Mouse (Mus musculus): ENCODE measurements around the gene Galntl6. TPM values are rescaled to one million over a fixed set of nuclear protein-coding genes. Genes with fewer than 3 reads are reported as not detected.
"Not testable (repeated sequence)": the region's sequence is repeated elsewhere in the genome, so short reads cannot be mapped to it uniquely, and the experiment has no call there.

The Galntl6 gene
- polyA plus RNA-seq, 1 experiment from 2014 or later: 1.5 TPM

DNA sequence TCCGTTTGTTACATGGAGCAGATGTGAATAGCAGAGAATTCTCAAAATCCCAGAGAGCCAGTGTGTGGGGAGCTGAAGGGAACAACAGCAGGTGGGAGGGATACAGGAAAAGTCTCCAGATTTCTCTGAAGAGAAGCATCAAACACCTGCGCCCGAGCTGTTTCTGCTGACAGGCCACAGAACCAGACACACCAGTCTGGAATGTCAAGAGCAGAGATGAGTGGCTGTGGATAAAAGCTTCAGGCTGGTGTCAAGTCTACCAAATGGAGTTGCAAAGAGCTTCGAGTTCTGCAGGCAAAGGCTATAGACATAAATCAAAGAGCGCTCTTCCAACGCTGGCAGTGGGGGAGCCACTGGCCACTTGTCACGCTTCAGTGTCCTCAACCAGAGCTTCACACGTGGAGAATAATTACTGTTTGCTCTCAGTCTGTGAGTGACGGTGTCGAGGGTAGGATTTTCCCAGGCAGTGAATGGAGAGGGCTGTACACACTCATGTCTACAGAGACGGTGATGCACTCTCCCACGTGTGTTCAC is 1139.6 kb downstream of the Galntl6 start:
- Histone ChIP-seq H3K27ac (0 out of 2 replicates have a peak overlapping the region, but pooled peaks have one; percentile 6), H3K4me1 (peaks cover 20% of the 10 kb centered on the region), H3K27me3 (no peaks in the 10 kb centered on the region), H3K36me3 (no peaks in the 10 kb centered on the region), H3K4me2 (peak overlapping the region; percentile 7; the same call in 1 of the 2 replicates), H3K9ac (no peak overlapping the region), H3K9me3 (replicated peaks) (no peaks in the 10 kb centered on the region), H3K4me3 (replicated peaks) (no peak overlapping the region)
- ATAC-seq (replicated peaks; ENCODE audit: low FRiP score): peak; percentile 90
- WGBS: 13% methylated on average over 12 of the region's 12 CpGs

DNA sequence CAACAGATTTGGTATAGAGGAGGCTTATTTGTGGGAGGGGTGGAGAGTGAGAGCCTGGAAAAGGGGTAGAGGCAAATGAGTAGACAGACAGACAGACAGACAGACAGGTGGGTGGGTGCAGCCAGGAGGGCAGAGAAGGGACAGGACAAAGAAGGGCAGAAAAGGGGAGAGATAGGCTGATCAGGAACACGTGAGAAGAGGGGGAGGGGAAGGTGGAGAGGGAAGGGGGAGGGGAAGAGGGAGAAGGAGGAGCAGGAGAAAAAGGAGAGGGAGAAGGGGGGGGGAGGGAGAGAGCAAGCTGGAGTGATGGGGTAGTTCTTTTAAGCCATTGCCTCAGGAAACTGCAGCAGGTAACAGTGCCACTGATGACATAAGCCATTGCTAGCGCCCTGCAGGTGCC is 1144.9 kb downstream of the Galntl6 start:
- H3K9ac ChIP-seq: no peak overlapping the region
- H3K27ac ChIP-seq: no peak overlapping the region
- no peaks in the 10 kb centered on the region for H3K9me3 ChIP-seq (replicated peaks)
- 36% methylated on average over 2 of the region's 2 CpGs for WGBS
- H3K4me2 ChIP-seq: no peak overlapping the region
- peaks cover 8% of the 10 kb centered on the region for H3K4me1 ChIP-seq
- no peak overlapping the region for H3K4me3 ChIP-seq (replicated peaks)
- no peaks in the 10 kb centered on the region for H3K36me3 ChIP-seq
- ATAC-seq (replicated peaks; ENCODE audit: low FRiP score): no peak
- no peaks in the 10 kb centered on the region for H3K27me3 ChIP-seq

DNA sequence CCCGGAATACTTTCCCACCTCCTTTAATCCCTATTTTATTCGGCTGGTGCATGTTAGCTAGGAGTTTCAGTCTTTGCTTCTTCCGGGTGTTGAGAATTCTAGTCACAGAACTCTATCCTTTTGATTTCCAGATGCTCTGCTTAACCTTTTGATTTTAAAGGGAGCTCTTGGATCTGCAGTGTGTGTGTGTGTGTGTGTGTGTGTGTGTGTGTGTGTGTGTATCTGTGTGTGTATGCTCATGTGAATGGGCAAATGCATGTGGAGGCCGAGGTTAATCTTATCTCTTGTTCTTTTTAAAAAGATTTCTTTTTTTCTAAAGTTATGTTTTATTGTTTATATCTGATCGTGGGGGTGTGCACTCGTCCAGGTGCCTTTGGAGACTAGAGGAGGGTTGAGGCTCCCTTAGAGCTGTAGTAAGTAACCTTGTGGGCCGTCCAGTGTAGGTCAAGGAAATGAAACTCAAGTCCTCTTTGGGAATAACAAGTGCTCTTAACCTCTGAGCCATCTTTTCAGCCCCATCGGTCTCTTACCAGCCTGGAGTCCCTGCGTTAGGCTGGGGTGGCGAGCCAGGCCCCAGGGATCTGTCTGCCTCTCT is 1145.9 kb downstream of the Galntl6 start:
- ATAC-seq (replicated peaks; ENCODE audit: low FRiP score): no peak
- H3K9me3 ChIP-seq (replicated peaks): no peaks in the 10 kb centered on the region
- peak overlapping the region; percentile 38 for H3K4me2 ChIP-seq

DNA sequence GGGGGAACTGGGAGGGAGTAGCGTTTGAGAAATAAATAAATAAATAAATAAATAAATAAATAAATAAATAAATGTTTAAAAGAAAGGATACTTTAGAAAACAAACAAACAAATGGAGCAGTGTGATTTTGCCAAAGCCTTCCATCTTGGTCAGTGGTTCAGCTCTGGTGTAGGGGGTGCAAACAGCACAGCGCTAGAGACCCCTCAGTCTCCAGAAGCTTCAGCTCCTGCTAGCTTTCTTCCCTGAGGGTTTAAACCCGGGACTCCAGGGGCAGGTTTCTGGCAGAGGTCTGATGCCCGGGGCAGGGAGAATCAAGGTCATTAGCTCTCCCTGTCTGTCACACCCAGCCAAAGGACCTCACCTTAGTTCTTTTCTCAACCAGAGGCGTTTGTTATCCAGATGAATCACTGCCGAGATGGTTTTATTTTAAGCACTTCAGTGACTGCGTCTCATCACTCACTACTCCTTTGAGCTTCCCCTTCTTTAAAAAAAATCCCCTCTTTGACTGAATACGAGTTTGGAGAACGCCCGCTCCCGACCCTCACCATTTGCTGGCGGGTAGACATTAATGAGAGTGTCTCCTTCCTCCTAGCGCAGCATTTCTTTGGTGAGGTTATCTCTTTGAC is 1146.6 kb downstream of the Galntl6 start:
- 13% methylated on average over 13 of the region's 13 CpGs for WGBS
- no peak overlapping the region for H3K27ac ChIP-seq
- no peak for ATAC-seq (replicated peaks; ENCODE audit: low FRiP score)
- H3K4me1 ChIP-seq: peaks cover 8% of the 10 kb centered on the region; the same call in 1 of the 2 replicates
- no peaks in the 10 kb centered on the region for H3K36me3 ChIP-seq
- peak overlapping the region; percentile 38 for H3K4me2 ChIP-seq
- no peak overlapping the region for H3K9ac ChIP-seq
- H3K4me3 ChIP-seq (replicated peaks): no peak overlapping the region
- H3K27me3 ChIP-seq: no peaks in the 10 kb centered on the region
- no peaks in the 10 kb centered on the region for H3K9me3 ChIP-seq (replicated peaks)

More for the DNA sequence above, 1145.9 kb downstream of the Galntl6 start:
- H3K9ac ChIP-seq: no peak overlapping the region
- no peaks in the 10 kb centered on the region for H3K27me3 ChIP-seq
- H3K4me1 ChIP-seq: peaks cover 8% of the 10 kb centered on the region; the same call in 1 of the 2 replicates
- H3K36me3 ChIP-seq: no peaks in the 10 kb centered on the region
- WGBS: 57% methylated on average over 10 of the region's 10 CpGs
- H3K27ac ChIP-seq: no peak overlapping the region
- no peak overlapping the region for H3K4me3 ChIP-seq (replicated peaks)

DNA sequence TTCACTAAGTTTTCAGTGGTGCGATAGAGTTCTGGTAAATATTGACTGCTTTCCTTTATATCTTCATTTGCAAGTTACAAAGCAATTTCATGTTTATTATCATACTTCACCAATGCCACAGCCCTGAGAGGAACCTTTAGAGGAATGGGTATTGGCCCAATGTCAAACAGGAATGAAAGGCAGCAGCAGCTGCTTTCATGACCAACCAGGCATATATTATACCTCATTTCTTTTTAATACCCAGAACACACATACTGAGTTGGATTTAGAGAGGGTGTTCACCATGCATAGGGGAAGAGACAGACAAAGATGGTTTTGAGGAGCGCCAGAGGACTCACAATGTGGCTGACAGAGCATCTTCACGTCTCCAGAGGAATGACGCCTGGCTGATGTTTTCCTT is 1147.2 kb downstream of the Galntl6 start:
- ATAC-seq (replicated peaks; ENCODE audit: low FRiP score): no peak
- WGBS: 89% methylated on average over 4 of the region's 4 CpGs
- Histone ChIP-seq H3K4me3 (replicated peaks) (no peak overlapping the region), H3K27me3 (no peaks in the 10 kb centered on the region), H3K9ac (no peak overlapping the region), H3K36me3 (no peaks in the 10 kb centered on the region), H3K4me1 (peaks cover 8% of the 10 kb centered on the region; the same call in 1 of the 2 replicates), H3K9me3 (replicated peaks) (no peaks in the 10 kb centered on the region), H3K4me2 (no peak overlapping the region), H3K27ac (no peak overlapping the region)

DNA sequence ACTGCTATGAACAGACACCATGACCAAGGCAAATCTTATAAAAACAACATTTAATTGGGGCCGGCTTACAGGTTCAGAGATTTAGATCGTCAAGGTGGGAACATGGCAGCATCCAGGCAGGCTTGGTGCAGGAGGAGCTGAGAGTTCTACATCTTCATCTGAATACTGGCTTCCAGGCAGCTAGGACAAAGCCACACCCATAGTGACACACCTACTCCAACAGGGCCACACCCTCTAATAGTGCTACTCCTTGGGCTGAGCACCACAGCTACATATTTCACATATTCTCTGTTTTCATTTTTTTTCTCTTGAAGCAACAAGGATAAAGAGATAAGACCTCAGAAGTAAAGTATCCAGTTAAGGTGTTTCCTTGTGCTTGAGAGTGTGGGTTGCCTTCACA is 1149.8 kb downstream of the Galntl6 start:
- H3K27ac ChIP-seq; H3K27me3 ChIP-seq; H3K36me3 ChIP-seq; H3K4me1 ChIP-seq; H3K9ac ChIP-seq; ATAC-seq (replicated peaks; ENCODE audit: low FRiP score); H3K4me2 ChIP-seq; H3K4me3 ChIP-seq (replicated peaks); H3K9me3 ChIP-seq (replicated peaks): not testable (repeated sequence)
- WGBS: 75% methylated on average over 2 of the region's 2 CpGs

DNA sequence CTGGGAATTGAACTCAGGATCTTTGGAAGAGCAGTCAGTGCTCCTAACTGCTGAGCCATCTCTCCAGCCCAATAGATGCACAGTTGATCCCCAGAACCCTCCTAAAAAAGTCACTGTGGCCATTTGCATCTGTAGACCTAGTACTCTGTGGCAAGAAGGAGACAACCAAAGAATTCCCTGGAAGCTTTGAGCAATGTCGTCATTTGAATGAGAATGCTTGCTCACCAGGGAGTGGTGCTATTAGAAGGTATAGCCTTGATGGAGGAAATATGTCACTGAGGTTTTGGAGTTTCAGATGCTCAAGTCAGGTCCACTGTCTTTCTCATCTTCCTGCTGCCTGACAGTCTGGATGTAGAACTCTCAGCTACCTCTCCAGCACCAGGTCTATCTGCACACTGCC is 1151.5 kb downstream of the Galntl6 start:
- Histone ChIP-seq H3K4me3 (replicated peaks) (no peak overlapping the region), H3K27ac (no peak overlapping the region), H3K9me3 (replicated peaks) (no peaks in the 10 kb centered on the region), H3K27me3 (no peaks in the 10 kb centered on the region), H3K4me2 (no peak overlapping the region), H3K9ac (no peak overlapping the region), H3K36me3 (no peaks in the 10 kb centered on the region), H3K4me1 (peaks cover 2% of the 10 kb centered on the region; the same call in 1 of the 2 replicates)
- 86% methylated on average over 1 of the region's 1 CpGs for WGBS
- no peak for ATAC-seq (replicated peaks; ENCODE audit: low FRiP score)

DNA sequence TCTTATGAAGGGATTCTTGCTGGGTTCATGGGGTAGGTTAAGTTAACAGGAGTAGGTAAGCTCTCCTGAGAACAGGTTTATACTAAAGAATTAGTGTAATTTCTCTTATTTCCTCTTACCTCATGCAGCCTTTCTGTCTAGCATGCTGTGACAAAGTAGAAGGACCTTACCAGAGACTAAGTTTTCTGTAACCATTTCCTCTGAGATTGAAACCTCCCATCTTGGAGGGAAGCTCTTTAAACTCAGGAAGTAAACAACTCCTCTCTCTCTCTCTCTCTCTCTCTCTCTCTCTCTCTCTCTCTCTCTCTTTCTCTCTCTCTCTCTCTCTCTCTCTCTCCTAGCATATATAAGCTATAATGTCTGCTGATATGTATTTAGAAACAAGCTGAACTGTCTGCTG is 1153.6 kb downstream of the Galntl6 start:
- no peak overlapping the region for H3K4me2 ChIP-seq
- no peak overlapping the region for H3K27ac ChIP-seq
- no peak overlapping the region for H3K4me3 ChIP-seq (replicated peaks)
- H3K36me3 ChIP-seq: no peaks in the 10 kb centered on the region
- ATAC-seq (replicated peaks; ENCODE audit: low FRiP score): no peak
- no peaks in the 10 kb centered on the region for H3K9me3 ChIP-seq (replicated peaks)
- 0 out of 2 replicates have a peak, but pooled peaks cover 5% of the 10 kb centered on the region for H3K4me1 ChIP-seq
- no peak overlapping the region for H3K9ac ChIP-seq
- H3K27me3 ChIP-seq: no peaks in the 10 kb centered on the region

DNA sequence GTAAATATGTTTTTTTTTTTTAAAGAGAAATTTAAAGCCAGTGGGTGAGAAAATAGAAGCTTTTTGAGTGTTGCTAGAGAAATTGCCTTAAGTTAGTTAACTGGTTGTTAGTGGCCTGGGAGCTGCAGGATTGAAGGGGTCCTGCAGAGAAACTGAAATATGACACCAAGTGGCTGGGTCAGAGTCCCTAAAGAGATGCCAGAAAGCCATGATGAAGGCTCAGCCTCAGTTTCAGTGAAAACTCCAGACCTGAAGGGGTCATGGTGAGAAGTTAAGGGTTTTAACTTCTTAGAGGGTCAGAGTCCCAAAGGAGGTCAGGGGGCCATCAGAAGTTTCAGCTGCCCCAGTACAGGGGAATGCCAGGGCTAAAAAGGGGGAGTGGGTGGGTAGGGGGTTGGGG is 1155.0 kb downstream of the Galntl6 start:
- Histone ChIP-seq H3K27ac (no peak overlapping the region), H3K4me1 (0 out of 2 replicates have a peak, but pooled peaks cover 5% of the 10 kb centered on the region), H3K27me3 (no peaks in the 10 kb centered on the region), H3K4me2 (no peak overlapping the region), H3K9me3 (replicated peaks) (no peaks in the 10 kb centered on the region), H3K4me3 (replicated peaks) (no peak overlapping the region), H3K9ac (no peak overlapping the region), H3K36me3 (no peaks in the 10 kb centered on the region)
- no peak for ATAC-seq (replicated peaks; ENCODE audit: low FRiP score)

DNA sequence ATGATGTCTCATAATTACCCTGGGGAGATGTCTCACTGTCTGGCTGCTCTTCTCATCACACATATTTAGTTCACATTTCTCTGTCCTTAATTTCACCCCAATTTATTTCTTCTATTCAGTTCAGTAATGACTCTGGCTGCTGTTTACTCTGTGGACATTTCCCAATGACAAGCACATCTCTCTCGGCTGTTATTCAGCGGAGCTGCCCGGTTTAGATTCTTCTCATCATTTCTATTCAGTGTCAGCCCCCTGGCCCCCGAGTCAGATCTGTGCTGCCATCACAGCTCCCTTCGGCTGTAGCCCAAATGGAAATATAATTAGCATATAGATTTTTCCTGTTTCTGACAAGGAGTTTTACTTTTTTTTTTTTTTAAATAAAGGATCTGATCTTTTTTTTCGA is 1158.4 kb downstream of the Galntl6 start:
- 48% methylated on average over 6 of the region's 6 CpGs for WGBS
- no peaks in the 10 kb centered on the region for H3K36me3 ChIP-seq
- ATAC-seq (replicated peaks; ENCODE audit: low FRiP score): no peak
- no peaks in the 10 kb centered on the region for H3K27me3 ChIP-seq
- H3K9me3 ChIP-seq (replicated peaks): no peaks in the 10 kb centered on the region
- H3K4me2 ChIP-seq: no peak overlapping the region
- no peak overlapping the region for H3K4me3 ChIP-seq (replicated peaks)
- no peak overlapping the region for H3K27ac ChIP-seq
- 0 out of 2 replicates have a peak, but pooled peaks cover 5% of the 10 kb centered on the region for H3K4me1 ChIP-seq
- H3K9ac ChIP-seq: no peak overlapping the region

DNA sequence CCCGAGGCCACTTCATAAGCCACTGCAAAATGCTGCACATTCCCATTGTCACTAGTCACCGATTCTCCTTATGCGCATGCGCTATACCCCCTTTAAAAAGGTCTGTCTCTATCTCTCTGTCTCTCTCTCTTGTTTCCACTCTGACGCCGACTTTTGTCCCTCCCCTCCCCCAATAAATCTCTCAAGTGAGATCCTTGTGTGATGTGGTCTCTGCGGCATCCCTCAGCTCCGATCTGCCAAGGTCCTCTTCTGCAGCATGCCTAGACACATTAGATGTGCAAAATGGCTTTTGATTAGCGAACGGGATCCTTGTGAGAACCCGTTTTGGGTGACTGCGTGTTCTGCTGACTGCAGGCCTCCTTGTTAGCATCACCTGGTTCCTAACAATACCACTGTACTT is 1168.8 kb downstream of the Galntl6 start:
- Histone ChIP-seq H3K27me3 (no peaks in the 10 kb centered on the region), H3K9ac (no peak overlapping the region), H3K4me2 (no peak overlapping the region), H3K27ac (no peak overlapping the region), H3K4me1 (no peaks in the 10 kb centered on the region), H3K4me3 (replicated peaks) (no peak overlapping the region), H3K36me3 (no peaks in the 10 kb centered on the region), H3K9me3 (replicated peaks) (no peaks in the 10 kb centered on the region)
- no peak for ATAC-seq (replicated peaks; ENCODE audit: low FRiP score)
- 85% methylated on average over 12 of the region's 12 CpGs for WGBS

DNA sequence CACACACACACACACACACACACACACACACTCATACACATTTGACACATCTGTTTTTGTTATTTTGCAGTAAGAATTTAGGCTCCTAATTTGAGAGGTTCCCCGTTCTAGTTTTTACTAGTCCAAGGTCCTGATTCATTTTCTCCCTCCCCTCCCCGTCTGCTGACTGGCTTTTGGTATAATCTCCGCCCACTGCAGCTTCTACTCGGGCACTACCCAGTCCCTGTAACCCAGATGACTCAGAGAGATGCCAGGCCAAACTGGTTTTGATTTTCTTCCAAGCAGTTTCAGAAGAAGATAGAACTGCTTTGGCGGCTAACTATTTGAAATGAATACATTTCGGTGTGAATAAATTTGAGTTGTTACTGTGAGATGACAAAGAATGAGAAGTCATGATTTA is 1170.5 kb downstream of the Galntl6 start:
- Histone ChIP-seq H3K27me3 (no peaks in the 10 kb centered on the region), H3K4me2 (no peak overlapping the region), H3K9ac (no peak overlapping the region), H3K36me3 (no peaks in the 10 kb centered on the region), H3K9me3 (replicated peaks) (no peaks in the 10 kb centered on the region), H3K4me3 (replicated peaks) (no peak overlapping the region), H3K27ac (no peak overlapping the region), H3K4me1 (no peaks in the 10 kb centered on the region)
- ATAC-seq (replicated peaks; ENCODE audit: low FRiP score): no peak
- 61% methylated on average over 6 of the region's 6 CpGs for WGBS

All from kidney, embryonic 15.5 days (tissue).